Mouse (Mus musculus) stomach, embryonic 14.5 days (tissue): Measurements from ENCODE around the gene Defb21. TPM values are rescaled to one million over a fixed set of nuclear protein-coding genes. Genes with fewer than 3 reads are reported as not detected.
A peak's percentile ranks its signal among the peaks of the same experiment; 100 is the strongest.

ENCODE experiments used
- ATAC-seq: fragments of 200-750 bp; cut with Nextera tagmentation; 2 replicates; pipeline ENCODE4 v1.8.0; 2017; ENCODE audit warnings: low read depth, moderate TSS enrichment; ENCODE audit not compliant: insufficient number of reproducible peaks, insufficient read depth, low FRiP score
- H3K27ac ChIP-seq: fragments of 300-500 bp; sonication (generic); 2 replicates; pipeline ENCODE4 v1.5.1; 2014; ENCODE audit warnings: mild to moderate bottlenecking, low read length, moderate library complexity, mixed read lengths
- H3K27me3 ChIP-seq: fragments of 300-500 bp; sonication (generic); 2 replicates; pipeline ENCODE4 v1.6.1; 2014; ENCODE audit warnings: low read length, control low read depth, mixed read lengths; ENCODE audit not compliant: control insufficient read depth, insufficient read depth
- H3K36me3 ChIP-seq: fragments of 300-500 bp; sonication (generic); 2 replicates; pipeline ENCODE4 v1.6.1; 2014; ENCODE audit warnings: mild to moderate bottlenecking, control low read depth, low read length, moderate library complexity, mixed read lengths; ENCODE audit not compliant: control insufficient read depth, insufficient read depth
- H3K4me1 ChIP-seq: fragments of 300-500 bp; sonication (generic); 2 replicates; pipeline ENCODE4 v1.6.1; 2014; ENCODE audit warnings: low read length, control low read depth, mixed read lengths; ENCODE audit not compliant: control insufficient read depth, insufficient read depth
- H3K4me2 ChIP-seq: fragments of 300-500 bp; sonication (generic); replicated peaks from 2 replicates; pipeline ENCODE4 v1.6.1; 2014; ENCODE audit warnings: low read depth, low read length, control low read depth
- H3K4me3 ChIP-seq: fragments of 300-500 bp; sonication (generic); 2 replicates; pipeline ENCODE4 v1.5.1; 2014; ENCODE audit warnings: low read depth, low read length, control low read depth
- H3K9ac ChIP-seq: fragments of 300-500 bp; sonication (generic); replicated peaks from 2 replicates; pipeline ENCODE4 v1.6.1; 2014; ENCODE audit warnings: low read depth, mild to moderate bottlenecking, control low read depth, low read length, moderate library complexity, mixed read lengths
- H3K9me3 ChIP-seq: fragments of 300-500 bp; sonication (generic); 2 replicates; pipeline ENCODE4 v1.6.1; 2016; ENCODE audit warnings: low read depth, low read length, control low read depth; ENCODE audit not compliant: control insufficient read depth
- WGBS: fragments of 180-500 bp; shearing (Covaris S2); extraction: QIAGEN DNeasy Blood & Tissue Kit; methylation state at CpG from one replicate; pipeline ENCODE4 v1.1.7; 2014; 5-methylcytosine and 5-hydroxymethylcytosine counted together
- polyA plus RNA-seq: library from polyadenylated mRNA; unstranded; fragments of >200 nt; fragmentation: Nextera tagmentation; extraction: Ambion mirVana; gene quantifications from 2 replicates; pipeline ENCODE4 v1.2.1, GENCODE M21; 2014

The Defb21 gene
- polyA plus RNA-seq, result not detected in 2 replicates

DNA sequence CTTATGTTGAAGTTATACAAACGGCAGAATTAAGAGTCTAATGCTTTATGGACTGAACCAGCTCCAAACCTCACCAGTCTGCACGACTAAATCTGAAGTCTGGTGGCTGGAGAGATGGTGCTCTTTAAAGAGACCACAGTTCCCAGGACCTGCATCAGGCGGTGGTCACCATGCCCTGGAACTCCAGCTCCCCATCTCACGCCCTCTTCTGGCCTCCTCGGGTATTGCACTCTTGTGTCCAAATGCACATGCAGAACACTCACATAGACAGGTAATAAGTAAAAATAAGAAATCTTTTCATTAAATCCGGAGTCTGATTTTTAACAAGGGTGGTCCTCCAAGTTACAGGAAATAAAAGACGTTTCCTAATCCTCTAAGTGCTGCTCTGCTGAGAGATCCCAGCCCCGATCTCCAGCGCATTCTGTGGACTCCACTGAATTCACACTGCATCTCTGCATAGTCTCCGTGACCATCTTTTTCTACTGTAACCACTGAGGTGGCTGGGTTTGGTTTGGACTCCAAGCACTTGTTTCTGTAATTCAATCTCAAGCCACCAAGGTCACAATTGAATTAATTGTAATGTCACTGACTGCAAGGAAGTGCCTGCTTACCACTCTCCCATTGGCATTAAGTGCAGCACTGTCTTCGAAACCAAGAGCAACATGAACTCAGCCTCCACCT is at the start of gene Defb21:
Gene Defb21 (plus strand): TSS at position 631 of the 681 bp plus-strand sequence.
- Histone ChIP-seq H3K27ac (no peak within 1 kb of the TSS), H3K4me3 (no peak within 1 kb of the TSS), H3K4me2 (no peak within 1 kb of the TSS), H3K9me3 (no peaks in the 10 kb centered on the region), H3K4me1 (no peaks in the 10 kb centered on the region), H3K9ac (no peak within 1 kb of the TSS), H3K36me3 (no peaks in the 10 kb centered on the region), H3K27me3 (no peaks in the 10 kb centered on the region)
- WGBS, result 62% methylated on average over 11 of the region's 11 CpGs
- no peak for ATAC-seq

DNA sequence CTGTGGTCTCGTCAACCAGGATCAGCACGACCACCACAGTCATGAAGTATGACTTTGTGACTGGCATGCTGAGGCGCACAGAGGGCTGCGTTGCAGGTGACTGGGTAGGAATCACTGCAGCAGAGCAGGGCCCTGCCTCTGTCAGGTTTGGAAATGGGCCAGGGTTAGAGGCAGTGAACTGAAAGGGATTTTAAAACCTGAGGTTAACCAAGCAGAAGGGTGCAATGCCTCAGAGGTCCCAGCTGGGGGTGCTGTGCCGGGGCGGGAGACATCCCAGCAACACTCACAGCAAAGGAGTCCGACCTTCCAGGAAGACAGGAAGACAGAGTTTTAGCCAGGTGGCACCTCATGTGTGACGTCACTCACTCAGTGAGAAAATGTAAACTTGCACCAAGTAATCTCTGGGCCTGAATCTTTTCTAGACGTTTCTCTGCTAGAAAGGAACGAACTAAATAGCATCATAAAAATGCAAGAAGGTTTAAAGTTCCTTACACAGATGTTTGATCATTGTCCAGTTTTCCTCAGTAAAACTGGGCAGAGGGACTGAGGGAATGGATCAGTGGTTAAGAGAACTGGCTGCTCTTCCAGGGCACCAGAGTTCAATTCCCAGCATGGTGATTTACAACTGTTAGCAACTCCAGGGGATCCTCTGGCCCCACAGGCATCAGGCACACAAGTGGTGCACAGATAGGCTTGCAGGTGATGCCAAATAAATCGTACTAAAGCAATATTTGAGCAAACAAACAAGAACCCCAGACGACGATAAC is 32.4 kb upstream of the Defb21 start, which contains the start of gene Defb29:
Gene Defb29 (minus strand): TSS at position 155 of the 767 bp plus-strand sequence.
- 47% methylated on average over 13 of the region's 13 CpGs for WGBS
- ATAC-seq, result no peak
- H3K9me3 ChIP-seq, result no peaks in the 10 kb centered on the region
- H3K4me1 ChIP-seq, result no peaks in the 10 kb centered on the region
- no peaks in the 10 kb centered on the region for H3K27me3 ChIP-seq
- no peak within 1 kb of the TSS for H3K27ac ChIP-seq
- no peak within 1 kb of the TSS for H3K4me2 ChIP-seq
- H3K36me3 ChIP-seq, result no peaks in the 10 kb centered on the region
- no peak within 1 kb of the TSS for H3K4me3 ChIP-seq
- no peak within 1 kb of the TSS for H3K9ac ChIP-seq

DNA sequence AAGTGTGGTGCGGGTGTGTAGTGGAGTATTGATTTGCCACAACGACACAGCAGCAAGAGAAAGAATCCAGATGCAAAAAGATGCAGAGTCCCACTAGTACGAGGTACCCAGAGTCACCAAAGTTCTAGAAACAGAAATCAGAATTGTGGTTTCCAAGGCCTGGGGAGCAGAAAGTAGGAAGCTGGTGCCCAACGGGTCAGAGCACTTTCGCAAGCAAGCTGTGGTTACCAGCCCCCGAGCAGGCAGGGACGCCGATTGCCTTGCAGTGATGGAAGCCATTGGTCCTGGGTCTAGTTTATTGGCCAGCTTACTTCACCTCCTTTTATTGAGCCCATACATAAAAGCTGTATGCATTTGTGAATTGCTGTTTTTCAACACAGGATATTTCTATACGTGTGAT is 30.6 kb upstream of the Defb21 start:
- no peaks in the 10 kb centered on the region for H3K9me3 ChIP-seq
- H3K9ac ChIP-seq, result no peak overlapping the region
- H3K4me3 ChIP-seq, result no peak overlapping the region
- no peaks in the 10 kb centered on the region for H3K36me3 ChIP-seq
- no peak overlapping the region for H3K4me2 ChIP-seq
- 80% methylated on average over 9 of the region's 9 CpGs for WGBS
- H3K4me1 ChIP-seq, result no peaks in the 10 kb centered on the region
- H3K27me3 ChIP-seq, result no peaks in the 10 kb centered on the region
- no peak for ATAC-seq
- H3K27ac ChIP-seq, result no peak overlapping the region

DNA sequence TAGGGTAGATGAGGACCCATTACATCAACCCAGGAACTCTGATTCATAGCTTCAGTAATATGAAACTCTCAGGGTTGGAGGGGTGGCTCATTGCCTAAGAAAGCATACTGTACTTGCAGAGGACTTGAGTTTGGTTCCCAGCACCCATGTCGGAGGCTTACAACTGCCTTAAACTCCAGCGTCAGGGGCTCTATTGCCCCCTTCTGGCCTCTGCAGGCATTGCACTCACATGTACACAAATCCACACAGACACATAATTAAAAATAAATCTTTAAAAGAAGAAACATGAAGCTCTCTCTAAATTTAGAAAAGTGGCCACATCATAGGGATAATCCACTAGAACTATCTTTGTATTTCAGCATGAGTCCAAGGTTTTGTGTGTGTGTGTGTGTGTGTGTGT is 29.6 kb upstream of the Defb21 start:
- no peak overlapping the region for H3K27ac ChIP-seq
- WGBS, result 77% methylated on average over 2 of the region's 2 CpGs

DNA sequence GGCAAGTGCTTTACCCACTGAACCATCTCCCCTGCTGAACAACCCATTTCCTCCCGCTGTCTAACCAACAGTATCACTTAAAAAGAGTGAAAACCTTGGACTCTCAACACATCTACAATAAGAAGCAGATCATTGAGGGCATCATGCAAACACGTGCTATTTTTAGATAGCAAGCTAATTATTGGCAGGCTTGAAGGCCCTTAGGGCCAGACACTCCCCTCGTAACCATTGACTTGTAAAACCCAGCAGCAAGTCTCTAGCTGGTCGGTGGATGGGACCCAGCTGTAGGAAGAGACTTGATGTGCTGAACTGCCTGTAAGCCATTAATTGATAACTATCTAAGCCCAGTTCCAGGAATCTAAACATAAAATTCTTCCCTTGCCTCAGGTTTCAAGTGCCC is 29.1 kb upstream of the Defb21 start:
- Histone ChIP-seq H3K9me3 (no peaks in the 10 kb centered on the region), H3K9ac (no peak overlapping the region), H3K4me1 (no peaks in the 10 kb centered on the region), H3K4me2 (no peak overlapping the region), H3K4me3 (no peak overlapping the region), H3K36me3 (no peaks in the 10 kb centered on the region), H3K27ac (no peak overlapping the region), H3K27me3 (no peaks in the 10 kb centered on the region)
- no peak for ATAC-seq
- WGBS, result 64% methylated on average over 4 of the region's 4 CpGs

More for the DNA sequence above, 29.6 kb upstream of the Defb21 start:
- no peaks in the 10 kb centered on the region for H3K4me1 ChIP-seq
- H3K27me3 ChIP-seq, result no peaks in the 10 kb centered on the region
- H3K9ac ChIP-seq, result no peak overlapping the region
- H3K36me3 ChIP-seq, result no peaks in the 10 kb centered on the region
- H3K9me3 ChIP-seq, result no peaks in the 10 kb centered on the region
- H3K4me2 ChIP-seq, result no peak overlapping the region
- ATAC-seq, result no peak
- no peak overlapping the region for H3K4me3 ChIP-seq

DNA sequence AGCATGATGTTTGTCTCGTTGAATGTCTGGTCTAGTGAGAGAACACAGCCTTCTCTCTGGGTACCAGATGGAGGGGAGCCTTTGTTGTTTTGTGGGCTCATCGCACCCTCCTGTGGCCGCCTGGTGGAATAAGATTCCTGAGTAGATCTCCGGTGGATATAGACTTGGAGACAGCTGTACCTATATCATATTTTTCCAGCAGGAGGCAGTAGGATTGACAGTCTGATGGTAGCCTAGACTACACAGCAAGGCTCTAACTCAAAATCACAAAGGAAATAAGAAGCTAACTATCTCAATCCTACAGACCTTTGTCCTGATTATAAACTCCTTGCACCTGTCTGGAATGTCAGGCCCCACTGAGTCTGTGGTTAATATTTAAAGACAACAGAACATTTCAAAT is 27.9 kb upstream of the Defb21 start:
- Histone ChIP-seq H3K4me3 (no peak overlapping the region), H3K27ac (no peak overlapping the region), H3K36me3 (no peaks in the 10 kb centered on the region), H3K4me1 (no peaks in the 10 kb centered on the region), H3K9me3 (no peaks in the 10 kb centered on the region), H3K27me3 (no peaks in the 10 kb centered on the region), H3K9ac (no peak overlapping the region), H3K4me2 (no peak overlapping the region)
- no peak for ATAC-seq
- 22% methylated on average over 4 of the region's 4 CpGs for WGBS

DNA sequence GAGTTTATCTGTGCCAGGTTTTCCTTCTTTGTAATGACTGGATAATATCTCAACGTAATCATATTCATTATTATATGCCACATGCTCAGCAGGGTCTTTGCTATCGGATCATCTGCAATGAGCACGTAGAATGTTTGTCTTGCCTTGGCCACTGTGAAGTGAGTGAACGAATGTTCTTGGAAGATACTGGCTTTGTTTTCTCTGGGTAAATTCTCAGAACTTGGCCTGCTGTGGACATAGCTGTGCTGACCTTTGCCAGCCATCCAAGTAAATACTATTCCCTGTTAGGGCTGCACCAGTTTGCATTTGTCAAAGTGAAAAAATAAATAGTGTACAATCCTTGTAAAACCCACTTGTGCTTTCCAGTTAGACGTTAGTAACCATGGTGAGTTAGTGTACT is 24.4 kb upstream of the Defb21 start:
- no peak overlapping the region for H3K4me3 ChIP-seq
- no peaks in the 10 kb centered on the region for H3K27me3 ChIP-seq
- ATAC-seq, result no peak
- H3K9me3 ChIP-seq, result no peaks in the 10 kb centered on the region
- WGBS, result 57% methylated on average over 5 of the region's 5 CpGs
- H3K27ac ChIP-seq, result no peak overlapping the region
- no peaks in the 10 kb centered on the region for H3K36me3 ChIP-seq
- no peak overlapping the region for H3K9ac ChIP-seq
- H3K4me2 ChIP-seq, result no peak overlapping the region
- no peaks in the 10 kb centered on the region for H3K4me1 ChIP-seq

DNA sequence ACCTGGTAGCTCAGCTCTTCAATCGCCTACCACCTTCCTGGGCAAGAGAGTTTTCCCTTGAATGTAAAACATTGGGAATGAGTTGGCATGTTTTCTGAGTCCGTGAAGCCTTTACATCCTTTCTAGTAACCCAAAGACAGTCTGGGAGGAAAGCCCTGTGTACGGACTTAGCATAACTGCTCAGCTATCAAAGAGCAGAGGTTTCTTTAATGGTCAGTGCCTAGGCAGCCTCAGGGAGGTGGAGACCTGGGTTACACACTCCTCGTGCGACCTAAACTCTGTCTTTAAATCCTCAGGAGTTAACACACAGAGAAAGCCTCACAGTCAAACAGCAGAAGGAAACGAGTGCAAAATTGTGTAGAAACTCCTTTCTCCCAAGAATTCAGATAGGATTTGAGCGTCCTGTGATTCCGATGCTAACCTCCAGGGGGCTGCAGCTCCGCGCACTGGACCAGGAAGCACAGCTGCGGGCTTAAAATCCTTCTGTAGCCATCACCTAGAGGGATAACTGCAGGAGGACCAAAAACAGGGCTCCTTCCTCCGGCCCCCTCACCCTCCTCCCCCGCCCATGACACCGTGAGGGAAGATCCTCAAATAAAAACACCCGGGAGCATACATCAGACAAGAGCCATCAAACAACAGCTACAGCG is 18.6 kb upstream of the Defb21 start:
- H3K9ac ChIP-seq, result no peak overlapping the region

More for the DNA sequence above, 18.6 kb upstream of the Defb21 start:
- 14% methylated on average over 16 of the region's 16 CpGs for WGBS
- Histone ChIP-seq H3K27me3 (no peaks in the 10 kb centered on the region), H3K27ac (no peak overlapping the region), H3K4me3 (no peak overlapping the region), H3K36me3 (no peaks in the 10 kb centered on the region), H3K9me3 (no peaks in the 10 kb centered on the region), H3K4me2 (peak overlapping the region; percentile 13), H3K4me1 (no peaks in the 10 kb centered on the region)
- no peak; the same call in 1 of the 2 replicates for ATAC-seq
